Mouse (Mus musculus) myocyte (in vitro differentiated cells): ENCODE measurements around the gene Muc1.

Experiments
- POLR2A ChIP-seq: IDR thresholded peaks from one replicate; pipeline ENCODE4 v1.6.1; 2011; ENCODE audit warnings: low read depth, mild to moderate bottlenecking, control low read depth, moderate library complexity; ENCODE audit not compliant: insufficient read length
- TCF12 ChIP-seq: IDR thresholded peaks from one replicate; pipeline ENCODE4 v1.6.1; 2011; ENCODE audit warnings: mild to moderate bottlenecking, control low read depth; ENCODE audit not compliant: poor library complexity, insufficient read depth, severe bottlenecking
- USF1 ChIP-seq: IDR thresholded peaks from one replicate; pipeline ENCODE4 v1.6.1; 2011; ENCODE audit warnings: low read depth, mild to moderate bottlenecking, control low read depth, moderate library complexity

DNA sequence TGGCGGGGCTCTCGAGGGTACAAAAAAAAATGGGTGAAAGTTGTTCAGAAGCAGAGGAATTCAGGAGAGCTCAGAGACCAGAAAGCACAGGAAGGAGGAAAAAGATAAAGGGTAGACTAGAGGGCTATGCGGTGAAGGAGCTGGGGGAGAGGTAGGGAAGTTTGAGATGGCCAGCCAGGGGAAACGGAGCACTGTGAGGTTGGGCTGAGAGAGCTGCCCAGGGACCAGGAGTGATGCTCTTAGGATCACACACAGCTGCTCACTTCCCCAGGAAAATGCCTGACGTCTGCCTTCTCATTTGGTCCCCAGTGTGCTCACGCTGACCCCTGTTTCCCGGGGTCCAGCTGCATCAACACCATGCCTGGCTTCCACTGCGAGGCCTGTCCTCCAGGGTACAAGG lies 9.3 kb upstream of the Muc1 start:
- no peak for TF ChIP-seq TCF12
- no peak for TF ChIP-seq POLR2A
- no peak for TF ChIP-seq USF1
